Mouse (Mus musculus) liver, postnatal 0 days (tissue): ENCODE measurements around the gene Cox10.

Experiments used
- CTCF ChIP-seq: sonication (generic); IDR thresholded peaks from 2 replicates; pipeline ENCODE4 v1.5.1; 2016; ENCODE audit warnings: antibody characterized with exemption, low read depth
- EP300 ChIP-seq: IDR thresholded peaks from 2 replicates; pipeline ENCODE4 v1.6.1; 2016; ENCODE audit warnings: antibody characterized with exemption, low read depth, mild to moderate bottlenecking

DNA sequence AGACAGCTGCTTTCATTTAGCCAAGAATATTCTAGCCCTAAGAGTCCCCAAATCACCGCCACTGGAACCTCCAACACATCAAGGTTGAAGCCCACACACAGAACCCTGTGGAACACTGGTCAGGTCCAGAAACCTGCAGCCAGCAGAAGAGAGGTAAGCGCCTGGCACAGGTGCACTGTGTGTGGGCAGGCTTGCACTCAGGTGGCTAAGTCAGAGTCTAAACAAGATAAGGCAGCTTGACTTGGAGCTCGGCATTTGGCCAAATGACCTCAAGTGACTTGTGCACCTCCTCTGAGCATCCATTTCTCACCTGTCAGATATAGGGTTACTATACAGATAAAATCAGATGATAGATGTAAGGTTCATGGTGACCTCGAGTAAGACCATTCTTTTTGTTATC is 53.4 kb downstream of the Cox10 start:
- TF ChIP-seq CTCF (no peak), EP300 (no peak)
